25 mouse cellular contexts compared by ENCODE assay signal in genomic region chr1:155251596-155251995, GRCm38 (mm10). TPM values are rescaled to one million over a fixed set of nuclear protein-coding genes. Genes with fewer than 3 reads are reported as not detected.
DNase-seq lines count a peak whose midpoint lies in the region; ATAC-seq and TF ChIP-seq lines count a peak whose summit lies in the region.
"Had no signal": no experiment of that assay in that cellular context is flagged by ENCODE, and none has a peak within 500 bp of the region (broad histone marks: within the 10 kb centered on the region; RNA-seq: fewer than 3 reads in every experiment).

No protein-coding gene starts in this region.

- H3K9ac ChIP-seq in forebrain, embryonic 11.5 days (ENCODE audit: low read length): no peak overlapping the region
- no peak overlapping the region for H3K9ac ChIP-seq in forebrain, embryonic 15.5 days (replicated peaks)
- H3K9ac ChIP-seq in kidney, embryonic 16.5 days (replicated peaks; ENCODE audit: low read length): no peak overlapping the region
- H3K9ac ChIP-seq in MEL (ENCODE audit: control insufficient read depth, low read depth, low read length, poor library complexity, severe bottlenecking): no peak overlapping the region
- H3K9ac ChIP-seq: embryonic facial prominence, embryonic 12.5 days; embryonic facial prominence, embryonic 15.5 days; forebrain, embryonic 12.5 days; heart, embryonic 12.5 days; heart, embryonic 15.5 days; hindbrain, embryonic 13.5 days had no signal

- WGBS in forebrain, embryonic 11.5 days: 76% methylated on average over 5 of the region's 5 CpGs
- WGBS in forebrain, embryonic 15.5 days: 83% methylated on average over 5 of the region's 5 CpGs
- 81% methylated on average over 5 of the region's 5 CpGs for WGBS in kidney, embryonic 16.5 days

- no peak overlapping the region for H3K4me2 ChIP-seq in forebrain, embryonic 11.5 days (ENCODE audit: low read depth, low read length, severe bottlenecking)
- H3K4me2 ChIP-seq in forebrain, embryonic 15.5 days (replicated peaks): no peak overlapping the region
- no peak overlapping the region for H3K4me2 ChIP-seq in kidney, embryonic 16.5 days (replicated peaks; ENCODE audit: low read depth, low read length)
- H3K4me2 ChIP-seq: embryonic facial prominence, embryonic 12.5 days; embryonic facial prominence, embryonic 15.5 days; forebrain, embryonic 12.5 days; heart, embryonic 12.5 days; heart, embryonic 15.5 days; hindbrain, embryonic 13.5 days had no signal

- peak; percentile 46 for DNase-seq in forebrain, embryonic 11.5 days (ENCODE audit: low spot score)
- DNase-seq in kidney, postnatal 25 days: peak; percentile 5 to 34
- DNase-seq in testis, postnatal 10 days (ENCODE audit: low spot score): peak; percentile 32
- no peak for DNase-seq in testis, postnatal 14 days (ENCODE audit: low spot score)
- DNase-seq in MEL (ENCODE audit: low read depth, low spot score): peak; percentile 13
- DNase-seq: adrenal gland, postnatal 10 days; adrenal gland, postnatal 36 days; cerebellum, adult 18-20 months; cerebellum, adult 9-10 months; cerebellum, postnatal 14 days; gastrocnemius, postnatal 10 days; heart, postnatal 10 days; heart, postnatal 36 days had no signal

- TF ChIP-seq EP300 in MEL (IDR thresholded peaks at IDR 0.05; ENCODE audit: low read depth in 1 of 2, low read length in 2 of 2): no peak

- no peaks in the 10 kb centered on the region for H3K4me1 ChIP-seq in forebrain, embryonic 11.5 days (replicated peaks; ENCODE audit: control insufficient read depth, insufficient read depth, low read length)
- H3K4me1 ChIP-seq in forebrain, embryonic 15.5 days: no peaks in the 10 kb centered on the region
- peaks cover 16% of the 10 kb centered on the region for H3K4me1 ChIP-seq in kidney, embryonic 16.5 days (ENCODE audit: insufficient read depth, low read length)
- peaks cover 2 to 14% of the 10 kb centered on the region in 2 experiments for H3K4me1 ChIP-seq in MEL (ENCODE audit: control insufficient read depth in 1 of 2, insufficient read depth in 2 of 2, low read length in 2 of 2)
- H3K4me1 ChIP-seq: embryonic facial prominence, embryonic 12.5 days; hindbrain, embryonic 13.5 days had no signal

- H3K4me3 ChIP-seq in forebrain, embryonic 11.5 days (ENCODE audit: low read depth, low read length): no peak overlapping the region
- no peak overlapping the region for H3K4me3 ChIP-seq in forebrain, embryonic 15.5 days
- no peak overlapping the region for H3K4me3 ChIP-seq in kidney, embryonic 16.5 days (ENCODE audit: low read length)
- H3K4me3 ChIP-seq in MEL (ENCODE audit: control insufficient read depth in 1 of 2, insufficient read depth in 1 of 2, low read depth in 2 of 2, low read length in 2 of 2): no peak overlapping the region
- H3K4me3 ChIP-seq: embryonic facial prominence, embryonic 12.5 days; embryonic facial prominence, embryonic 15.5 days; forebrain, embryonic 12.5 days; heart, embryonic 12.5 days; heart, embryonic 15.5 days; hindbrain, embryonic 10.5 days; hindbrain, embryonic 13.5 days had no signal

- TF ChIP-seq POLR2A in MEL (IDR thresholded peaks at IDR 0.05; ENCODE audit: control insufficient read depth in 1 of 2, insufficient read depth in 1 of 2, low read depth in 1 of 2, low read length in 2 of 2, poor library complexity in 1 of 2): no peak

- H3K36me3 ChIP-seq in forebrain, embryonic 11.5 days (ENCODE audit: control insufficient read depth, insufficient read depth, low read length): no peaks in the 10 kb centered on the region
- H3K36me3 ChIP-seq in forebrain, embryonic 15.5 days: no peaks in the 10 kb centered on the region
- H3K36me3 ChIP-seq in kidney, embryonic 16.5 days (ENCODE audit: insufficient read depth, low read length): no peaks in the 10 kb centered on the region
- H3K36me3 ChIP-seq in MEL (ENCODE audit: control insufficient read depth in 1 of 2, insufficient read depth in 2 of 2, low read length in 2 of 2): 0 out of 4 replicates have a peak, but pooled peaks cover 0 to 3% of the 10 kb centered on the region in 2 experiments
- H3K36me3 ChIP-seq: embryonic facial prominence, embryonic 12.5 days; embryonic facial prominence, embryonic 15.5 days; forebrain, embryonic 12.5 days; heart, embryonic 12.5 days; heart, embryonic 15.5 days; hindbrain, embryonic 10.5 days; hindbrain, embryonic 13.5 days had no signal

- H3K27me3 ChIP-seq in forebrain, embryonic 11.5 days (ENCODE audit: control insufficient read depth, insufficient read depth, low read length): no peaks in the 10 kb centered on the region; the same call in 1 of the 2 replicates
- no peaks in the 10 kb centered on the region for H3K27me3 ChIP-seq in forebrain, embryonic 15.5 days
- H3K27me3 ChIP-seq in kidney, embryonic 16.5 days (ENCODE audit: insufficient read depth, low read length): no peaks in the 10 kb centered on the region
- H3K27me3 ChIP-seq in MEL (ENCODE audit: control insufficient read depth in 1 of 2, insufficient read depth in 2 of 2, low read length in 2 of 2): no peaks in the 10 kb centered on the region
- H3K27me3 ChIP-seq: embryonic facial prominence, embryonic 12.5 days; embryonic facial prominence, embryonic 15.5 days; heart, embryonic 12.5 days; heart, embryonic 15.5 days; hindbrain, embryonic 13.5 days; Patski had no signal

- TF ChIP-seq CTCF in MEL (IDR thresholded peaks at IDR 0.05 in 2 of 3, conservative IDR thresholded peaks at IDR 0.05 in 1 of 3; ENCODE audit: control insufficient read depth in 1 of 3, insufficient read depth in 1 of 3, low read depth in 2 of 3, low read length in 3 of 3, poor library complexity in 1 of 3, severe bottlenecking in 1 of 3): no peak

- no peak overlapping the region for H3K27ac ChIP-seq in forebrain, embryonic 11.5 days (ENCODE audit: low read depth, low read length)
- no peak overlapping the region for H3K27ac ChIP-seq in forebrain, embryonic 15.5 days (replicated peaks)
- no peak overlapping the region for H3K27ac ChIP-seq in kidney, embryonic 16.5 days (ENCODE audit: low read length)
- H3K27ac ChIP-seq in MEL (ENCODE audit: control insufficient read depth, low read depth, low read length): no peak overlapping the region
- H3K27ac ChIP-seq: embryonic facial prominence, embryonic 12.5 days; embryonic facial prominence, embryonic 15.5 days; forebrain, embryonic 12.5 days; heart, embryonic 15.5 days; hindbrain, embryonic 10.5 days; hindbrain, embryonic 13.5 days had no signal

- TF ChIP-seq RAD21 in MEL (IDR thresholded peaks at IDR 0.05; ENCODE audit: low read depth, low read length): no peak

- no peaks in the 10 kb centered on the region for H3K9me3 ChIP-seq in forebrain, embryonic 11.5 days (ENCODE audit: control insufficient read depth, low read length)
- H3K9me3 ChIP-seq in forebrain, embryonic 15.5 days: no peaks in the 10 kb centered on the region
- no peaks in the 10 kb centered on the region for H3K9me3 ChIP-seq in kidney, embryonic 16.5 days (ENCODE audit: low read length)
- H3K9me3 ChIP-seq in MEL (replicated peaks; ENCODE audit: insufficient read depth, low read length): no peaks in the 10 kb centered on the region
- H3K9me3 ChIP-seq: embryonic facial prominence, embryonic 12.5 days; embryonic facial prominence, embryonic 15.5 days; forebrain, embryonic 12.5 days; heart, embryonic 12.5 days; heart, embryonic 15.5 days; hindbrain, embryonic 10.5 days; hindbrain, embryonic 13.5 days had no signal

- no peaks in the 10 kb centered on the region for H3K79me2 ChIP-seq in MEL (ENCODE audit: control insufficient read depth, insufficient read depth, low read length, poor library complexity)

- ATAC-seq in forebrain, embryonic 11.5 days (replicated peaks; ENCODE audit: low FRiP score): no peak
- no peak for ATAC-seq in forebrain, embryonic 15.5 days (replicated peaks)
- no peak for ATAC-seq in kidney, embryonic 16.5 days (ENCODE audit: low FRiP score, low TSS enrichment)
- ATAC-seq: forebrain, embryonic 16.5 days; hindbrain, embryonic 16.5 days; Patski had no signal

TF ChIP-seq in MEL, 35 proteins besides CTCF, POLR2A, EP300 and RAD21:
- no peak for TF ChIP-seq RCOR1 (IDR thresholded peaks at IDR 0.05; ENCODE audit: low read depth, low read length)
- no peak for TF ChIP-seq POLR2AphosphoS2 (IDR thresholded peaks at IDR 0.05; ENCODE audit: low read length)
- TF ChIP-seq GABPA (IDR thresholded peaks at IDR 0.05; ENCODE audit: low read depth, low read length): no peak
- TF ChIP-seq SMC3 (IDR thresholded peaks at IDR 0.05; ENCODE audit: low read depth, low read length): no peak
- no peak for TF ChIP-seq SIN3A (IDR thresholded peaks at IDR 0.05; ENCODE audit: low read length)
- no peak for TF ChIP-seq USF1 (IDR thresholded peaks at IDR 0.05; ENCODE audit: low read depth, low read length)
- no peak for TF ChIP-seq KAT2A (conservative IDR thresholded peaks at IDR 0.05; ENCODE audit: low read depth, low read length)

RNA-seq across cellular contexts. Expression of gene BC034090, which starts 7.4 kb away (rescaled TPM):
- polyA plus RNA-seq in forebrain, embryonic 11.5 days (2014; fragmentation: Nextera tagmentation; extraction: Ambion mirVana): 3.2 and 3.3 TPM in 2 replicates
- polyA plus RNA-seq in forebrain, embryonic 15.5 days (2015; fragmentation: Nextera tagmentation; extraction: Ambion mirVana): 3.3 and 4.9 TPM in 2 replicates
- 8.2 and 9.1 TPM in 2 replicates for polyA plus RNA-seq in kidney, embryonic 16.5 days (2015; fragmentation: Nextera tagmentation; extraction: Ambion mirVana)
- 0.10 and 0.12 TPM in 2 replicates for total RNA-seq in MEL (2012; rRNA removed)
- under 1 TPM in 1 of 2 experiments, not detected in 1; 0.28 TPM for polyA plus RNA-seq in MEL (2012; ENCODE audit: insufficient read depth in 1 of 2, insufficient read length in 2 of 2, low read depth in 1 of 2, low replicate concordance in 2 of 2, missing spikeins in 1 of 2)
